Mouse (Mus musculus) embryonic facial prominence, embryonic 13.5 days (tissue): ENCODE measurements around the gene Olfr119. TPM values are rescaled to one million over a fixed set of nuclear protein-coding genes. Genes with fewer than 3 reads are reported as not detected.
"Not testable (repeated sequence)": the region's sequence is repeated elsewhere in the genome, so short reads cannot be mapped to it uniquely, and the experiment has no call there.

Experiments
- ATAC-seq: fragments of 200-750 bp; cut with Nextera tagmentation; 2 replicates; pipeline ENCODE4 v1.8.0; 2017; ENCODE audit warnings: low read depth; ENCODE audit not compliant: insufficient number of reproducible peaks, insufficient read depth, low FRiP score, low TSS enrichment
- H3K27ac ChIP-seq: fragments of 300-500 bp; sonication (generic); 2 replicates; pipeline ENCODE4 v1.5.1; 2015; ENCODE audit warnings: moderate library complexity, mild to moderate bottlenecking, inconsistent platforms
- H3K27me3 ChIP-seq: fragments of 300-500 bp; sonication (generic); 2 replicates; pipeline ENCODE4 v1.6.1; 2015; ENCODE audit warnings: mild to moderate bottlenecking, inconsistent platforms
- H3K36me3 ChIP-seq: fragments of 300-500 bp; sonication (generic); 2 replicates; pipeline ENCODE4 v1.6.1; 2015; ENCODE audit warnings: mild to moderate bottlenecking, inconsistent platforms
- H3K4me1 ChIP-seq: fragments of 300-500 bp; sonication (generic); 2 replicates; pipeline ENCODE4 v1.6.1; 2015; ENCODE audit warnings: inconsistent platforms
- H3K4me2 ChIP-seq: fragments of 300-500 bp; sonication (generic); 2 replicates; pipeline ENCODE4 v1.6.1; 2015; ENCODE audit warnings: moderate library complexity, mild to moderate bottlenecking, inconsistent platforms
- H3K4me3 ChIP-seq: fragments of 300-500 bp; sonication (generic); 2 replicates; pipeline ENCODE4 v1.5.1; 2015; ENCODE audit warnings: mild to moderate bottlenecking, inconsistent platforms
- H3K9ac ChIP-seq: fragments of 300-500 bp; sonication (generic); 2 replicates; pipeline ENCODE4 v1.6.1; 2015; ENCODE audit warnings: mild to moderate bottlenecking, inconsistent platforms
- H3K9me3 ChIP-seq: fragments of 300-500 bp; sonication (generic); 2 replicates; pipeline ENCODE4 v1.6.1; 2016; ENCODE audit warnings: inconsistent platforms
- WGBS: fragments of 180-500 bp; shearing (Covaris S2); methylation state at CpG from one replicate; pipeline ENCODE4 v1.1.7; 2015; ENCODE audit warnings: mixed read lengths; 5-methylcytosine and 5-hydroxymethylcytosine counted together
- polyA plus RNA-seq: library from polyadenylated mRNA; unstranded; fragments of >200 nt; fragmentation: Nextera tagmentation; extraction: Ambion mirVana; gene quantifications from 2 replicates; pipeline ENCODE4 v1.2.1, GENCODE M21; 2015

Gene Olfr119
- polyA plus RNA-seq: not detected in 2 replicates

GRCm38 (mm10) chr17:37696264-37696663, at the start of gene Olfr119:
Gene Olfr119 (plus strand): TSS chr17:37696564.
- not testable (repeated sequence) for H3K4me3 ChIP-seq, H3K36me3 ChIP-seq, H3K27ac ChIP-seq, H3K9ac ChIP-seq, H3K27me3 ChIP-seq, H3K9me3 ChIP-seq, H3K4me2 ChIP-seq, ATAC-seq, H3K4me1 ChIP-seq
- WGBS: 64% methylated on average over 1 of the region's 1 CpGs

- ATAC-seq: no peak
- no peaks in the 10 kb centered on the region for H3K4me1 ChIP-seq
- no peaks in the 10 kb centered on the region for H3K27me3 ChIP-seq
- no peak within 1 kb of the TSS for H3K4me3 ChIP-seq
- no peak within 1 kb of the TSS for H3K4me2 ChIP-seq
- 57% methylated on average over 1 of the region's 1 CpGs for WGBS
- H3K9ac ChIP-seq: no peak within 1 kb of the TSS
- no peaks in the 10 kb centered on the region for H3K36me3 ChIP-seq
- H3K27ac ChIP-seq: no peak within 1 kb of the TSS
- no peaks in the 10 kb centered on the region; the same call in 1 of the 2 replicates for H3K9me3 ChIP-seq
Measured at GRCm38 (mm10) chr17:37663682-37664081, 32.7 kb upstream of the Olfr119 start, which contains the start of gene Olfr117. Gene Olfr117 (minus strand): TSS chr17:37663782.

GRCm38 (mm10) chr17:37666688-37667087, 29.7 kb upstream of the Olfr119 start, which contains the start of gene Olfr118:
Gene Olfr118 (plus strand): TSS chr17:37666988.
- no peak for ATAC-seq
- Histone ChIP-seq H3K36me3 (no peaks in the 10 kb centered on the region), H3K9me3 (no peaks in the 10 kb centered on the region), H3K4me3 (no peak within 1 kb of the TSS), H3K4me1 (no peaks in the 10 kb centered on the region), H3K9ac (no peak within 1 kb of the TSS), H3K27me3 (no peaks in the 10 kb centered on the region), H3K27ac (no peak within 1 kb of the TSS), H3K4me2 (no peak within 1 kb of the TSS)
- 71% methylated on average over 2 of the region's 2 CpGs for WGBS

DNA sequence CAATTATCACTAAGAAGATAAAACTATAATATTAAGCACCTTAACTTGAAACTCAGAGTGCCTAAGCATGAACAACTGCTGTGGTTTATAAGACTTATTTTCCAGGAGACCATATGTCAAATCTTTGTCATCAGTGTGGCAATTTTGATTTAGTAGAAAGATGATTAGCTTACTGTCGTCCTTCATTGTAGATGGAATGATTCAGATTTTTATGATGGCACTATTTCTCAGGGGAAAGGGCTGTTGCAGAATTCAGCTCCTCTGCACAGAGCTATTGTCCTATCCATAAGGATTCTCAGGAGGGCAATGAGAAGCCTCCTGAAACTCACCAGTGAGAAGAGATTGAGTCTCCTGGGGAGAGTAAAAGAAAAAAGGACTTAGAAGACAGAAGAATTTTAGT, 25.1 kb downstream of the Olfr119 start, which contains the start of gene Olfr120:
Gene Olfr120 (plus strand): TSS at position 301 of the 400 bp plus-strand sequence.
- Histone ChIP-seq H3K9ac (no peak within 1 kb of the TSS), H3K27me3 (no peaks in the 10 kb centered on the region), H3K36me3 (no peaks in the 10 kb centered on the region), H3K4me3 (no peak within 1 kb of the TSS), H3K4me1 (no peaks in the 10 kb centered on the region), H3K27ac (no peak within 1 kb of the TSS), H3K9me3 (no peaks in the 10 kb centered on the region), H3K4me2 (no peak within 1 kb of the TSS)
- 73% methylated on average over 1 of the region's 1 CpGs for WGBS
- no peak for ATAC-seq

DNA sequence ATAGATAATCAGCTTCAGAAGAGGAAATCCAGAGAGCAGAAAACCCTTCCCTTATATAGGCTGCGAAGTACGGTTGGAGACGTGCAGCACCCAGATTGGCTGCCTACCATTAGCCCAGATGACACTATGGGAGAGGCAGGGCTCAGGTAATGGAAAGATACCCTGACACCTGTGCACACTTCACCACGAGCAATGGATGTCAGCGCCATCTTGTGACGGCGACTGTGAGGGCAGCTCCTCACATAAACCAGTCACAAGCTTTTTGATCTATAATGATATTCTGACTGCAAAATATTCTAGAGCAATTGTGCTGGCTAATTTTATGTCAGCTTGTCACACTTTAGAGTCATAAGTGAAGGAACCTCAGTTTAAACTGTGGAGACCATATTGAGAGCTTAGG, 41.7 kb downstream of the Olfr119 start:
- no peaks in the 10 kb centered on the region for H3K36me3 ChIP-seq
- H3K27ac ChIP-seq: no peak overlapping the region
- H3K4me1 ChIP-seq: no peaks in the 10 kb centered on the region
- no peaks in the 10 kb centered on the region for H3K9me3 ChIP-seq
- H3K9ac ChIP-seq: no peak overlapping the region
- ATAC-seq: no peak
- H3K27me3 ChIP-seq: no peaks in the 10 kb centered on the region
- H3K4me3 ChIP-seq: no peak overlapping the region
- no peak overlapping the region for H3K4me2 ChIP-seq
- WGBS: 53% methylated on average over 7 of the region's 7 CpGs

Other genes with a start within 250 kb of the Olfr119 start
- not detected in 2 replicates for gene Olfr109, start 237.6 kb upstream of the Olfr119 start, polyA plus RNA-seq
- gene H2-M2, start 213.0 kb upstream of the Olfr119 start, polyA plus RNA-seq: not detected in 2 replicates
- not detected in 2 replicates for gene Olfr110, start 204.1 kb upstream of the Olfr119 start, polyA plus RNA-seq
- not detected in 2 replicates for gene Olfr111, start 188.5 kb upstream of the Olfr119 start, polyA plus RNA-seq
- gene Olfr112, start 127.1 kb upstream of the Olfr119 start, polyA plus RNA-seq: 0.20 TPM in 1 of 2 replicates, not detected in the other
- not detected in 2 replicates for gene Olfr113, start 118.9 kb upstream of the Olfr119 start, polyA plus RNA-seq
- gene Olfr114, start 103.8 kb upstream of the Olfr119 start, polyA plus RNA-seq: not detected in 2 replicates
- gene Olfr115, start 69.5 kb upstream of the Olfr119 start, polyA plus RNA-seq: not detected in 2 replicates
- not detected in 2 replicates for gene Olfr116, start 69.4 kb upstream of the Olfr119 start, polyA plus RNA-seq
- gene Olfr117, start 32.8 kb upstream of the Olfr119 start, polyA plus RNA-seq: not detected in 2 replicates
- gene Olfr118, start 29.6 kb upstream of the Olfr119 start, polyA plus RNA-seq: not detected in 2 replicates
- gene Olfr120, start 25.2 kb downstream of the Olfr119 start, polyA plus RNA-seq: not detected in 2 replicates
- not detected in 2 replicates for gene Olfr121, start 52.3 kb downstream of the Olfr119 start, polyA plus RNA-seq
- not detected in 2 replicates for gene Olfr122, start 72.0 kb downstream of the Olfr119 start, polyA plus RNA-seq
- not detected in 2 replicates for gene Olfr123, start 97.0 kb downstream of the Olfr119 start, polyA plus RNA-seq
- gene Olfr124, start 103.3 kb downstream of the Olfr119 start, polyA plus RNA-seq: not detected in 2 replicates
- gene Olfr125, start 136.4 kb downstream of the Olfr119 start, polyA plus RNA-seq: not detected in 2 replicates
- not detected in 2 replicates for gene Olfr126, start 150.9 kb downstream of the Olfr119 start, polyA plus RNA-seq
- gene Olfr127, start 203.9 kb downstream of the Olfr119 start, polyA plus RNA-seq: not detected in 2 replicates
- not detected in 2 replicates for gene Olfr128, start 224.0 kb downstream of the Olfr119 start, polyA plus RNA-seq